Mouse (Mus musculus) layer of hippocampus, adult 9-11 months (tissue): ENCODE data around the gene H2-M10.6.

Experiments
- DNase-seq: peaks from one replicate; pipeline ENCODE4 v3.0.0; 2022

Gene H2-M10.6

GRCm38 (mm10) chr17:36843696-36844095 lies 31.7 kb downstream of the H2-M10.6 start:
- DNase-seq = no peak

GRCm38 (mm10) chr17:36844286-36844719 lies 32.3 kb downstream of the H2-M10.6 start:
- DNase-seq = no peak

GRCm38 (mm10) chr17:36844725-36845124 lies 32.8 kb downstream of the H2-M10.6 start:
- no peak for DNase-seq

- DNase-seq = no peak
These were observed 36.9 kb downstream of the H2-M10.6 start for GRCm38 (mm10) chr17:36848911-36849310.

GRCm38 (mm10) chr17:36849992-36850391 lies 38.0 kb downstream of the H2-M10.6 start:
- no peak for DNase-seq

- DNase-seq = no peak
These were observed 39.2 kb downstream of the H2-M10.6 start for GRCm38 (mm10) chr17:36851200-36851599.

- DNase-seq = no peak
These were observed 39.7 kb downstream of the H2-M10.6 start for GRCm38 (mm10) chr17:36851627-36852026.

GRCm38 (mm10) chr17:36855484-36855883 lies 43.5 kb downstream of the H2-M10.6 start:
- no peak for DNase-seq

GRCm38 (mm10) chr17:36856236-36856635 lies 44.3 kb downstream of the H2-M10.6 start:
- no peak for DNase-seq

- no peak for DNase-seq
These were observed 46.2 kb downstream of the H2-M10.6 start for GRCm38 (mm10) chr17:36858181-36858580.

GRCm38 (mm10) chr17:36861680-36862079 lies 49.7 kb downstream of the H2-M10.6 start:
- DNase-seq = no peak
